11 mouse cellular contexts compared by ENCODE assay signal in the genomic region with DNA sequence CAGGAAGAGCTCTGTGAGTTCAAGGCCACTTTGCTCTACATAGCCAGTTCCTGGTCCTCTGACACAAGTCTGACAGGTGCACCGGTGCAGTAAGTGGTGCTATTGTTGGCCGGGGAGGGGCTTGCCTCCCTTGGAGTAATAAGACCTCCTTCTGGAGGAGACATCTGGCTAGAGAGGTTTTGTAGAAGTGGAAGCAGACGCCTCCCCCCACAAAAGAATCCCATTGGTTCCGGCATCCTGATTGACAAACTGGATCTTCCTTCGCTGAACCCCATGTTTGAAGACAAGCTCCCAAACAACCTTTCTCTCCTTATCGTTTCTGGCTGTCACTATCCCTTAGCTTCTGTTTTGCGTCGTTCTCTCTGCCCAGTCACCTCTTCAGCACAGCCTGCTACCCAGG. TPM values are rescaled to one million over a fixed set of nuclear protein-coding genes. Genes with fewer than 3 reads are reported as not detected.
DNase-seq lines count a peak whose midpoint lies in the region; ATAC-seq lines count a peak whose summit lies in the region.
"Had no signal": no experiment of that assay in that cellular context is flagged by ENCODE, and none has a peak within 500 bp of the region (broad histone marks: within the 10 kb centered on the region; RNA-seq: fewer than 3 reads in every experiment).

No protein-coding gene starts in this region.

- peaks cover 63% of the 10 kb centered on the region for H3K4me1 ChIP-seq in forebrain, embryonic 10.5 days
- H3K4me1 ChIP-seq in forebrain, embryonic 13.5 days, result peaks cover 42% of the 10 kb centered on the region
- peaks cover 30% of the 10 kb centered on the region for H3K4me1 ChIP-seq in midbrain, embryonic 16.5 days (ENCODE audit: control insufficient read depth, insufficient read depth, low read length)

- peaks cover 9% of the 10 kb centered on the region for H3K36me3 ChIP-seq in forebrain, embryonic 10.5 days (replicated peaks)
- H3K36me3 ChIP-seq in forebrain, embryonic 13.5 days (ENCODE audit: poor library complexity, severe bottlenecking), result peaks cover 7% of the 10 kb centered on the region; the same call in 1 of the 2 replicates
- no peaks in the 10 kb centered on the region for H3K36me3 ChIP-seq in midbrain, embryonic 16.5 days (ENCODE audit: control insufficient read depth, insufficient read depth, low read length)

- ATAC-seq in forebrain, embryonic 13.5 days, result no peak
- no peak for ATAC-seq in midbrain, embryonic 16.5 days
- ATAC-seq: activated CD4-positive, CD25-positive, alpha-beta regulatory T cell, adult 4 months had no signal

- WGBS in forebrain, embryonic 10.5 days, result 15% methylated on average over 8 of the region's 8 CpGs
- WGBS in forebrain, embryonic 13.5 days, result 15% methylated on average over 8 of the region's 8 CpGs
- WGBS in midbrain, embryonic 16.5 days, result 9% methylated on average over 8 of the region's 8 CpGs

- peaks cover 65% of the 10 kb centered on the region for H3K27me3 ChIP-seq in forebrain, embryonic 10.5 days (ENCODE audit: poor library complexity, severe bottlenecking)
- peaks cover 35% of the 10 kb centered on the region for H3K27me3 ChIP-seq in forebrain, embryonic 13.5 days
- no peaks in the 10 kb centered on the region; the same call in 1 of the 2 replicates for H3K27me3 ChIP-seq in midbrain, embryonic 16.5 days (ENCODE audit: control insufficient read depth, insufficient read depth, low read depth, low read length)

- no peak overlapping the region for H3K4me2 ChIP-seq in forebrain, embryonic 13.5 days
- H3K4me2 ChIP-seq in midbrain, embryonic 16.5 days (ENCODE audit: low read length), result peak overlapping the region; percentile 82

- H3K9ac ChIP-seq in forebrain, embryonic 13.5 days, result no peak overlapping the region
- no peak overlapping the region for H3K9ac ChIP-seq in midbrain, embryonic 16.5 days (ENCODE audit: low read depth, low read length)

- DNase-seq in forebrain, embryonic 10.5 days (ENCODE audit: extremely low spot score, low spot score), result no peak
- peak; percentile 28 to 40 for DNase-seq in left cerebral cortex, adult 8-10 months (ENCODE audit: low spot score in 2 of 2)
- DNase-seq in left cerebral cortex, adult 18-20 months (ENCODE audit: low spot score in 2 of 2), result no peak
- DNase-seq in cerebellum, postnatal 25 days, result peak; percentile 29 to 37
- DNase-seq in lung, postnatal 4 days, result no peak
- DNase-seq in ovary, postnatal 36 days (ENCODE audit: low spot score), result no peak
- DNase-seq: embryo, embryonic 11 days; heart, adult 2 months had no signal

- no peaks in the 10 kb centered on the region for H3K9me3 ChIP-seq in forebrain, embryonic 10.5 days
- H3K9me3 ChIP-seq in forebrain, embryonic 13.5 days (replicated peaks), result no peaks in the 10 kb centered on the region
- H3K9me3 ChIP-seq in midbrain, embryonic 16.5 days (replicated peaks; ENCODE audit: control insufficient read depth, low read length, poor library complexity, severe bottlenecking), result no peaks in the 10 kb centered on the region

- no peak overlapping the region for H3K27ac ChIP-seq in forebrain, embryonic 10.5 days
- H3K27ac ChIP-seq in forebrain, embryonic 13.5 days, result no peak overlapping the region
- H3K27ac ChIP-seq in midbrain, embryonic 16.5 days (ENCODE audit: low read length), result no peak overlapping the region
- H3K27ac ChIP-seq: heart, adult 2 months had no signal

- peak overlapping the region; percentile 98; the same call in 1 of the 2 replicates for H3K4me3 ChIP-seq in forebrain, embryonic 10.5 days
- H3K4me3 ChIP-seq in forebrain, embryonic 13.5 days, result no peak overlapping the region
- no peak overlapping the region for H3K4me3 ChIP-seq in midbrain, embryonic 16.5 days (ENCODE audit: low read depth, low read length)

RNA-seq across cellular contexts. Expression of gene Fam171a2, which starts 0.8 kb away (rescaled TPM):
- 2.2 and 2.8 TPM in 2 replicates for polyA plus RNA-seq in forebrain, embryonic 10.5 days (2016; fragmentation: Nextera tagmentation; extraction: Ambion mirVana)
- 8.5 and 9.3 TPM in 2 replicates for polyA plus RNA-seq in forebrain, embryonic 13.5 days (2015; fragmentation: Nextera tagmentation; extraction: Ambion mirVana)
- 100 to 1,000 TPM in 2 of 4 experiments, 10 to 100 TPM in 2; 88.3 to 104 (median 96.8) TPM for total RNA-seq in left cerebral cortex, adult 8-10 months (2022)
- total RNA-seq in left cerebral cortex, adult 18-20 months (2021), result 100 to 1,000 TPM; 113 to 133 TPM
- 18.1 and 20.5 TPM in 2 replicates for polyA plus RNA-seq in midbrain, embryonic 16.5 days (2015; fragmentation: Nextera tagmentation; extraction: Ambion mirVana)
- polyA plus RNA-seq: activated CD4-positive, CD25-positive, alpha-beta regulatory T cell, adult 4 months had no signal

RNA-seq across cellular contexts. Expression of gene Grn, which starts 18.2 kb away (rescaled TPM):
- polyA plus RNA-seq in forebrain, embryonic 10.5 days (2016; fragmentation: Nextera tagmentation; extraction: Ambion mirVana), result 66.2 and 70.1 TPM in 2 replicates
- polyA plus RNA-seq in forebrain, embryonic 13.5 days (2015; fragmentation: Nextera tagmentation; extraction: Ambion mirVana), result 49.5 and 53.9 TPM in 2 replicates
- total RNA-seq in left cerebral cortex, adult 8-10 months (2022), result 100 to 1,000 TPM in 2 of 4 experiments, 10 to 100 TPM in 2; 51.6 to 142 (median 80.2) TPM
- 10 to 100 TPM; 55.8 to 58.9 TPM for total RNA-seq in left cerebral cortex, adult 18-20 months (2021)
- 65.2 and 75.8 TPM in 2 replicates for polyA plus RNA-seq in midbrain, embryonic 16.5 days (2015; fragmentation: Nextera tagmentation; extraction: Ambion mirVana)

RNA-seq across cellular contexts. Expression of gene Itga2b, which starts 21.6 kb away (rescaled TPM):
- polyA plus RNA-seq in forebrain, embryonic 10.5 days (2016; fragmentation: Nextera tagmentation; extraction: Ambion mirVana), result 5.0 and 6.4 TPM in 2 replicates
- 2.9 and 3.8 TPM in 2 replicates for polyA plus RNA-seq in forebrain, embryonic 13.5 days (2015; fragmentation: Nextera tagmentation; extraction: Ambion mirVana)
- 1 to 10 TPM; 2.2 to 7.8 (median 3.2) TPM for total RNA-seq in left cerebral cortex, adult 8-10 months (2022)
- 1 to 10 TPM; 3.3 to 3.9 TPM for total RNA-seq in left cerebral cortex, adult 18-20 months (2021)
- polyA plus RNA-seq in midbrain, embryonic 16.5 days (2015; fragmentation: Nextera tagmentation; extraction: Ambion mirVana), result 8.3 and 11.6 TPM in 2 replicates

RNA-seq across cellular contexts. Expression of gene Slc25a39, which starts 40.6 kb away (rescaled TPM):
- 255 and 262 TPM in 2 replicates for polyA plus RNA-seq in forebrain, embryonic 10.5 days (2016; fragmentation: Nextera tagmentation; extraction: Ambion mirVana)
- 157 and 159 TPM in 2 replicates for polyA plus RNA-seq in forebrain, embryonic 13.5 days (2015; fragmentation: Nextera tagmentation; extraction: Ambion mirVana)
- 10 to 100 TPM; 64.1 to 75.4 (median 68.9) TPM for total RNA-seq in left cerebral cortex, adult 8-10 months (2022)
- total RNA-seq in left cerebral cortex, adult 18-20 months (2021), result 10 to 100 TPM; 60.6 to 73.2 TPM
- polyA plus RNA-seq in midbrain, embryonic 16.5 days (2015; fragmentation: Nextera tagmentation; extraction: Ambion mirVana), result 144 and 150 TPM in 2 replicates

RNA-seq across cellular contexts. Expression of gene Rundc3a, which starts 55.1 kb away (rescaled TPM):
- 10.5 and 13.5 TPM in 2 replicates for polyA plus RNA-seq in forebrain, embryonic 10.5 days (2016; fragmentation: Nextera tagmentation; extraction: Ambion mirVana)
- 93.9 and 94.8 TPM in 2 replicates for polyA plus RNA-seq in forebrain, embryonic 13.5 days (2015; fragmentation: Nextera tagmentation; extraction: Ambion mirVana)
- 100 to 1,000 TPM; 433 to 468 (median 439) TPM for total RNA-seq in left cerebral cortex, adult 8-10 months (2022)
- 100 to 1,000 TPM; 477 to 484 TPM for total RNA-seq in left cerebral cortex, adult 18-20 months (2021)
- 151 and 155 TPM in 2 replicates for polyA plus RNA-seq in midbrain, embryonic 16.5 days (2015; fragmentation: Nextera tagmentation; extraction: Ambion mirVana)

Comparison
In these comparisons a context has a peak if more than half of its experiments do, and no peak if none do; other contexts are left out.
1. DNase-seq: peak in left cerebral cortex, adult 8-10 months (2 of 2) and cerebellum, postnatal 25 days (2 of 2); none in forebrain, embryonic 10.5 days (single experiment), left cerebral cortex, adult 18-20 months (0 of 2), lung, postnatal 4 days (0 of 2) and ovary, postnatal 36 days (single experiment).